Mouse (Mus musculus): ENCODE results near the gene Ctnnb1. TPM values are rescaled to one million over a fixed set of nuclear protein-coding genes. Genes with fewer than 3 reads are reported as not detected.

Gene Ctnnb1
- polyA plus RNA-seq, 1 experiment from 2014 or later: 326 TPM

DNA sequence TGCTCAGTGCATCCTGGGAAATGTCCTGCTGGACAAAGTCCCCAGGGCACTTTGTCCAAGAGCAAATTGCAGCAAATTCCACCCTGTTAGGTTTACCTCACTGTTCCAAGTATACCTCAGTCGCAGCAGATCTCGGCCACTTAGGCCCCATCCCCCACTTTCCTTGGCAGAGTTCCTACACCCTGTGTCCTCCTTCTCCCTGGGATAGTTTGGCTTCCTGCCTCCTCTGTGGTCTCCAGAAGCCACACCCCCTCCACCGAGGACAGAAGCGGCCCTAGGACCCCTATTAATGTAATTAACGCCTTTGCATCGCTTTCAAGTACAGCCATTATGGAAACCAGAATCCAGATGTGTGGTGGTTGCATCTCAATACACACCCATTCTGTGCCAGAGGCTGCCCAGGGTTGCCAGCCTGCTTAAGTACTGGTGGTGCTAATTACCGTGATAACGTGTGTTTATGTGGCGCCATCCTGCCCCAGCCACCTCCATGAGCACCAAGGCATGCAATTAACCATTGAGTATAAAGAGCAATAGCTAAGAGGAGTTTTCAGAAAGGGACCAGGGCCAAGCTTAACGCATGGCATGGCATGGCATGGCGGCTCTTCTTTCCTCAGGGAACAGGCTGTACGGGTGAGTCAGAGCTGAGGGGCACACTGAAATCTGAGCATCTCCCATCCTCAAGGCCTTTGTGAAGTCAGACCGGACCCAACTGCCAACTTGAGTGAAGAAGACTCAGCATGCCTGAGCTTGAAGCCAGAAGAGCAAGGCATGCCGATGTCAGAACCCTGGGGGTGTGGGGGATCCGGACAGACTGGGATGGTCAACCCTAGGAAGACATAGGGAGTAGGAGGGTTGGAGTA lies 72.9 kb downstream of the Ctnnb1 start:
- no peaks in the 10 kb centered on the region for H3K4me1 ChIP-seq (replicated peaks; ENCODE audit: control insufficient read depth, insufficient read depth, low read length)
- H3K27ac ChIP-seq (ENCODE audit: low read depth, low read length): no peak overlapping the region
- ATAC-seq (replicated peaks; ENCODE audit: low FRiP score) (no peak), DNase-seq (ENCODE audit: low spot score) (no peak)
- H3K27me3 ChIP-seq (replicated peaks; ENCODE audit: control insufficient read depth, insufficient read depth, low read length): no peaks in the 10 kb centered on the region
- no peaks in the 10 kb centered on the region for H3K36me3 ChIP-seq (ENCODE audit: control insufficient read depth, insufficient read depth, low read length)
- 70% methylated on average over 15 of the region's 15 CpGs for WGBS
- no peak overlapping the region for H3K4me2 ChIP-seq
- no peaks in the 10 kb centered on the region for H3K9me3 ChIP-seq (ENCODE audit: control insufficient read depth, low read length)
- H3K9ac ChIP-seq (ENCODE audit: low read depth, low read length): no peak overlapping the region
- H3K4me3 ChIP-seq (ENCODE audit: low read depth, low read length): no peak overlapping the region

DNA sequence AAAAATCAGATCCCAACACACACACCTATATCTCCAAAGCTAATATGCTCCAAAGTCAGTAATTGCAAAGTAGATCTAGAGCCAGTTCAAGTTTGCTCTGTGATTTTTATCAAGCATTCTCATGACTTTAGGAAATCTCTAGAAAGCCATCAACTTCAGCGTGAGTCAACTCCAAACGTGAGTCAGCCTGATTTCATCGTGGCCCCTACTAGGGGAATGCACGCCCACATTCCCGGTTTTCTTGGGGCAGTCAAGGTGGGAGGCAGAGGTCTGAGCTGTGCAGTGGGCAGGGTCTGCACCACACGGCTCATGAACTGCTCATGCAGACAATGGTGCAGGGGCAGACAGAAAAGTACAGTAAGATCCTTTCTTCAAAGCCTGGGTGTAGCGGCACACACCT lies 76.9 kb downstream of the Ctnnb1 start:
- H3K4me3 ChIP-seq (ENCODE audit: low read depth, low read length): no peak overlapping the region
- H3K9me3 ChIP-seq (ENCODE audit: control insufficient read depth, low read length): no peaks in the 10 kb centered on the region
- H3K9ac ChIP-seq (ENCODE audit: low read depth, low read length): no peak overlapping the region
- WGBS: 76% methylated on average over 7 of the region's 7 CpGs
- no peaks in the 10 kb centered on the region for H3K4me1 ChIP-seq (replicated peaks; ENCODE audit: control insufficient read depth, insufficient read depth, low read length)
- no peak overlapping the region for H3K4me2 ChIP-seq
- no peaks in the 10 kb centered on the region for H3K36me3 ChIP-seq (ENCODE audit: control insufficient read depth, insufficient read depth, low read length)
- ATAC-seq (replicated peaks; ENCODE audit: low FRiP score): no peak
- H3K27me3 ChIP-seq (replicated peaks; ENCODE audit: control insufficient read depth, insufficient read depth, low read length): no peaks in the 10 kb centered on the region
- H3K27ac ChIP-seq (ENCODE audit: low read depth, low read length): no peak overlapping the region
- DNase-seq (ENCODE audit: low spot score): no peak

Small RNA genes within 50 kb of the gene (microRNA-seq; reads per million reads assigned to microRNA genes)
- gene Mir7090 (ENCODE audit: borderline number of aligned reads): not detected
